Mouse (Mus musculus) spleen, adult 18-20 months (tissue): ENCODE data around the gene Chd2.

Source experiments
- DNase-seq, 2 experiments: peaks; one replicate each; pipeline ENCODE4 v3.0.0; 2022; ENCODE audit warnings: mixed read lengths in 2 of 2

Gene Chd2

DNA sequence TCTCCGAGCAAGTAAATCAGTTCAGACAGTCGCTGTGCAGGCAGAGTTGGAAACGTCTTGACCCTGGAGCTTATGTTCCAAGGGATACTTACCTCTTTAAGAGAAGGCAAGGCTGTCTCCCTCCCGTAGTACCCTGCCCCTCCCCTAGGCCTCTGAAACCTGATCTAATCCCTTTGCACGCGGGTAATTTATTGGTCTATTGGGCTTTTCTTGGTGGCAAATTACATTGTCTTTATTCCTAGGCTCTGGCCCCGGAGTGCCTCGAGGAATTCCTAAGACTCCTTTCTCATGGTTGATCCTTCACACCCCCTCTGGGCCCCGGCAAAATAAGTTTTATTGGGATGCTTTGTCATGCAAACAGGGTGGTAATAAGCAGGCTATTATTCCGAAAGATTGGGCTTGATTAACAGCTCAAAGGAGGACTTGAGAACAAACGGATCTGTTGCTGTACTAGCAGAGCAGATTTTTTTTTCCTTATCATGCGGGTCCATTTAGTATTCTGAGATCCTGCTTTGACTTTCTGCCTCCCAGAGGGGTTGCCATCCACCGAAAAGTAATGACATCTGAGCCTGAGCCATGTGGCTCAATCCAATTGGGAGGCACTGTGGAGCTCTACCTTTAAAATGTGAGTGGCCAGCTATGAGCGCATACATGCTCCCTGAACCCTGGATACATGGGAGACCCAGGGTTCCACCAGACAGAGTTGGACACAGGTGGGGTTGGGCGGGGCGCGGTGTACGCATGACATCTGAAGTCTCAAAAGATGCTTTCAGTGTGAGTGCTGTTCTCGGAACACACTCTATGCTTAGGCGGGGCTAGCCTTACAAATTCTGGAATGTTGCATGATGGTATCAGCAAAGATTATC, 141.3 kb downstream of the Chd2 start:
- no peak for DNase-seq

DNA sequence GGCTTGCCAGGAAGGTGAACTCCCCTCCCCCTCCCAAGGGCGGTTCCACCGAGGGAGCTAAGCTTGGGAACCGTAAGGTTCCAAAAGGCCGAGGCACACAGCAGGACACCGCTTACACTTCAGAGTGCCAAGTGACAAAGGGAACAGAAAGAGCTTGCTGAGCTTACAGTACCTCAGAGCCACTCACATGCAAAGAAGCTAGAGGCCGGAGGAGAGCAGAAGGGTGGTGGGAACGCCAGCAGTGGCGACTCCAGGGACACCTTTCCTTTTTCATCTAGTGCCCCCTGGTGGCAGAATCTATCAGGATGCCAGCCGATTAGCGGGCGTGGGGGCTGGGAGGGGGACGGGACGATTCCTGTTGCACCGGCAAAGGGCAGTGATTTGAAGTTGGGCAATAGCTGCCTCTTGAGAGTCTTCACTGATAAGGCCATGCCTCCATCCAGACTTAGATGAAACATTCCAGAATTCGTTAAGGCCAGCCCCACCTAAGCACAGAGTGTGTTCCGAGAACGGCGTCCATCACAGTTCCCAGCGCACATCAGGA, 142.1 kb downstream of the Chd2 start:
- DNase-seq: peak in 1 of 2 experiments; percentile 51

GRCm38 (mm10) chr7:73398806-73399442, 142.7 kb downstream of the Chd2 start:
- DNase-seq: no peak

DNA sequence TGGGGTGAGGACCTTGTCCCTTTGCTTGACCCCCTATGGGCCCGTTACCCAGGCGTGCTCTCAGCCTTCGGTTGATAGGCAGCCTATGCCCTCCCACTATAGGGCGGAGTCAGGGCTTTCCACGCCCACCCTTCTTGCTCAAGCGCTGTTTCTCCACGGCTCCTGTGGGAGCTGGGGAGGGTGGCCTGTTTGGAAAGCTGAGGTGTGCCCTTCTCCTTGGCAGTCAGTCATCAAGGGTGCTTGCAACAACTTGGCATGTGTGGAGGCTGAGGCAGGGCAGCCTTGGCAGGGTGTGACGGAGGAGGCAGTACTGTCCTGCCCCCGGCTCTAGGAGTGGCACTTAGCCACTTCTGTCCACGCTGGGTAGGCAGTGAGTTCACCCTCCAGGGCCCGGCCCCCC, 143.3 kb downstream of the Chd2 start:
- DNase-seq: peak in 1 of 2 experiments; percentile 32

DNA sequence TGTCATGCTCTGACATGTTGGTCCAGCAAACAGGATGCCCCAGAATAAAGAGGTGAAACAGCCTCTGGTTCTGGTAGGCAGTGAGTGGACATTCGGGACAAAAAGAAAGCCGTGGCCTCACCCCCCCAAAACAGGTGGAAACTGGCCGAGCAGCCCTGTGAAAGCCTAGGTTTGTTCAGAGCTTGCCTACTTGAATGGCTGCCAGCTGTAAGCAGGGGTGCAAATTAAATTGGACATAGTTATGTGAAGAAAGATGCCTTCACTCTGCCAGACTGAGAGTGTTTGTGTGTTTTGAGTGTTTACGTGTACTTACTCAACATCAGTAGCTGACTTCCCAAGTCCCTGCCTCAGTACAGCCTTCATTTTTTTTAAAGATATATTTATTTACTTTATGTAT, 147.6 kb downstream of the Chd2 start:
- no peak for DNase-seq

DNA sequence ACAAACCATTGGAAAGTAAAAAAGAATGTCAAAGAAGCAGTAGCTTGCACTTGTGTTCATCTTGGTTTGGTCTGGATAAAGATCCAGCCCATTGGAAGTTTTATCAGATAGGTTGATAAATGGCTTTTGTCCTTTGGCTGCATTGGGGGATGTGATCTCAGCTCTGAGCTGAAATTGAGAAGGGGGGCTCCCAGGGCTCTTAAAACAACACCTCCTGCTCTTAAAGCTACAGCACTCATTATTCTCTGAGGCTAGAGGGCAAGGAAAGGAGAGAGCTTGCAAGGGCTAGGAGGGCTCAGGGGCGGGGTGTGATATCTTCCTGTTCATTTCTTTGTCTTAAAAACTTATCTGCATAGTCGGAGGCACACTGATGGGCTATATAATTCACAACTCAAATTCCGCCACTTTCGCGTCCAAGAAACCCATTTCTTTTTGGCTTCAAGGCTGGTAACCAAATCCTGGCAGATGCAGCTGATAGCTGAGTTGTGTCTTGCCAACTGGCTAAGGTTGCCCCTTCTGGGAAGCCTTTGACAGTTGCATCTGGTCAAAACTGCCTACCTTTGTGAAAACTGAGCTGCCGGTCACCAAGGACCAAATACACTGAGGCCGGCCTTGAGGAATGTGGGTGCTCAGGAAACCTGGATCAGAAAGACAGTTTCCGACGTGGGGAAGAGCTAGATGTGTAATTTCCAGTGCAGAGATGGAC, 148.2 kb downstream of the Chd2 start:
- no peak for DNase-seq

- DNase-seq: no peak
Observed at GRCm38 (mm10) chr7:73392359-73392758, 149.3 kb downstream of the Chd2 start.

GRCm38 (mm10) chr7:73391518-73392321, 149.9 kb downstream of the Chd2 start:
- DNase-seq: no peak

- DNase-seq: peak in 1 of 2 experiments; percentile 29
Observed at GRCm38 (mm10) chr7:73391002-73391517, 150.6 kb downstream of the Chd2 start.

- no peak for DNase-seq
Observed at GRCm38 (mm10) chr7:73390426-73391001, 151.1 kb downstream of the Chd2 start.

GRCm38 (mm10) chr7:73389871-73390294, 151.7 kb downstream of the Chd2 start:
- no peak for DNase-seq

GRCm38 (mm10) chr7:73389419-73389818, 152.2 kb downstream of the Chd2 start:
- no peak for DNase-seq

- no peak for DNase-seq
Observed at GRCm38 (mm10) chr7:73388866-73389265, 152.8 kb downstream of the Chd2 start.

DNA sequence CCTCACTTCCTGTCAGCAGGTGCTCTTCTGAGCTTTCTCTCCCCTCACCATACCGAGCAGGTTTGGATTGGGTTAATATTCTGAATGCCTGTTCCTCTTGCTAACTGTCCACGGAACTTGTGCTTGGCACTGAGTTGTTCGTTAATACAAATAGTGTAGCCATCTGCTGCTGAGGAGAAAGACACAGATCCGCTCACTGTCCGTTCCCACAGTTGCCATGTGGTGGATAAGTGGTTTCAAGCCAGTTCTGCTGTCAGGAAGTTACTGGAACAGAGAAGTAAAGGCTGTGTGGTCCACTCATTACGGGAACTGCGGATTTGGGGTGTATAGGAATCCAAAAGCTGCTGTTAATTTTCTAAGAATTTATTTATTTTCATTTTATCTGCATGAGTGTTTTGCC, 158.8 kb downstream of the Chd2 start:
- no peak for DNase-seq

DNA sequence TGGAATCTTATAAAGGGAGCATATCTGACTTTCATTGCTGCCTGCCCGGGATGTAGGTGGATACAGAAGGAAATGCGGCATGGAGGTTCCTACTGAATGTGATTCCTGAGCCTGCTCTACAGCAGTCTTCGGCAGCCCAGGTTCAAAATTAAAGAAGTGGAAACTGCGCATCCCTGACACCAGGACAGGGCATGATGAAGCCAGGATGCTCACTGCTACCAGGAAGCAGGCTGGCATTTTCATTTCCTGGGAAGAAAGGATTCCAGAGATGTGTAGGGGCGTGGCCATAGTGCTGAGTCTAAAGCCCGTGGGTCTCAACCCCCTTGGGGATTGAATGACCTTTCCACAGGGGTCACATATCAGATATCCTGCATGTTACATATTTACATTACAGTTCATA, 163.6 kb downstream of the Chd2 start:
- no peak for DNase-seq

DNA sequence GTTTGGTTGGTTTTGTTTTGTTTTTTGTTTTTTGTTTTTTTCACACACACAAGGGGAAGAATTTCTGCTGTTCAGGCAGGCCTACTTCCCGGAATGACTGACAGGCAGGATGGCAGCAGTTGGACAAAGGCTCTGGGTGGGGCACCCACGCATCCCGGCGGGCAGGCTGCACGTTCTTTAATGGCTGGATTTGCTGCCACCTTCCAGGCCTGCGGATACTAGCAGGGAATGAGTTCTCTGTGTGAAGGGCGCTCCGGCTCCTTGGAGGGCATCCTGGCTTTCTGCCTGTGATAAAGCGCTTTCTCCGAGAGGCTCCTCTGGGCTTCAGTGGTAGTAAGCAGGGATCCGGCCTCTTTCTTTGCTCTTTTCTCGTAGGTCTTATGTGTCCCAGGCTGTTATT, 164.3 kb downstream of the Chd2 start:
- no peak for DNase-seq
